Mouse (Mus musculus): ENCODE measurements at regions not wholly inside any gene's neighbourhood (a gene's known extent, or its start where the extent isn't known, plus 50 kb on each side); places are given as distances from the start of the nearest gene placed in this dataset.

GRCm38 (mm10) chr15:94219907-94220306 is 245.3 kb downstream of the Adamts20 start:
- no peak for TF ChIP-seq FLI1 (IDR thresholded peaks at IDR 0.05; ENCODE audit: low read length)
- TF ChIP-seq GATA1 (IDR thresholded peaks at IDR 0.05; ENCODE audit: borderline replicate concordance, low read length), result no peak
- H3K36me3 ChIP-seq (replicated peaks; ENCODE audit: low read length), result no peaks in the 10 kb centered on the region
- no peaks in the 10 kb centered on the region for H3K9me3 ChIP-seq
- H3K27me3 ChIP-seq (replicated peaks), result no peaks in the 10 kb centered on the region
- no peak overlapping the region for H3K4me3 ChIP-seq (replicated peaks)
- no peaks in the 10 kb centered on the region; the same call in 1 of the 2 replicates for H3K4me1 ChIP-seq

GRCm38 (mm10) chr15:94216703-94217102 is 248.5 kb downstream of the Adamts20 start:
- Histone ChIP-seq H3K4me3 (replicated peaks) (no peak overlapping the region), H3K27me3 (replicated peaks) (no peaks in the 10 kb centered on the region), H3K9me3 (no peaks in the 10 kb centered on the region), H3K36me3 (replicated peaks; ENCODE audit: low read length) (no peaks in the 10 kb centered on the region), H3K4me1 (peaks cover 9% of the 10 kb centered on the region)
- TF ChIP-seq GATA1 (IDR thresholded peaks at IDR 0.05; ENCODE audit: borderline replicate concordance, low read length), result no peak
- TF ChIP-seq FLI1 (IDR thresholded peaks at IDR 0.05; ENCODE audit: low read length), result no peak

- peak overlapping the region; percentile 6 for H3K4me3 ChIP-seq (replicated peaks)
- peaks cover 9% of the 10 kb centered on the region for H3K4me1 ChIP-seq
- H3K27me3 ChIP-seq (replicated peaks), result no peaks in the 10 kb centered on the region
- H3K9me3 ChIP-seq, result 0 out of 2 replicates have a peak, but pooled peaks cover 2% of the 10 kb centered on the region
- no peaks in the 10 kb centered on the region for H3K36me3 ChIP-seq (replicated peaks; ENCODE audit: low read length)
- TF ChIP-seq FLI1 (IDR thresholded peaks at IDR 0.05; ENCODE audit: low read length) (no peak), GATA1 (IDR thresholded peaks at IDR 0.05; ENCODE audit: borderline replicate concordance, low read length) (no peak)
Measured at GRCm38 (mm10) chr15:94214440-94214839, 250.8 kb downstream of the Adamts20 start.

- no peaks in the 10 kb centered on the region for H3K36me3 ChIP-seq (replicated peaks; ENCODE audit: low read length)
- no peak for TF ChIP-seq GATA1 (IDR thresholded peaks at IDR 0.05; ENCODE audit: borderline replicate concordance, low read length)
- no peak for TF ChIP-seq FLI1 (IDR thresholded peaks at IDR 0.05; ENCODE audit: low read length)
- no peak overlapping the region for H3K4me3 ChIP-seq (replicated peaks)
- peaks cover 9% of the 10 kb centered on the region for H3K4me1 ChIP-seq
- H3K27me3 ChIP-seq (replicated peaks), result no peaks in the 10 kb centered on the region
- H3K9me3 ChIP-seq, result 0 out of 2 replicates have a peak, but pooled peaks cover 2% of the 10 kb centered on the region
Measured at GRCm38 (mm10) chr15:94213393-94213792, 251.8 kb downstream of the Adamts20 start.

- Histone ChIP-seq H3K4me3 (replicated peaks) (no peak overlapping the region), H3K27me3 (replicated peaks) (no peaks in the 10 kb centered on the region), H3K4me1 (no peaks in the 10 kb centered on the region), H3K9me3 (peaks cover 8% of the 10 kb centered on the region; the same call in 1 of the 2 replicates), H3K36me3 (replicated peaks; ENCODE audit: low read length) (no peaks in the 10 kb centered on the region)
- TF ChIP-seq GATA1 (IDR thresholded peaks at IDR 0.05; ENCODE audit: borderline replicate concordance, low read length) (no peak), FLI1 (IDR thresholded peaks at IDR 0.05; ENCODE audit: low read length) (no peak)
Measured at GRCm38 (mm10) chr15:94208476-94208875, 256.7 kb downstream of the Adamts20 start.

- no peaks in the 10 kb centered on the region for H3K4me1 ChIP-seq
- TF ChIP-seq FLI1 (IDR thresholded peaks at IDR 0.05; ENCODE audit: low read length) (no peak), GATA1 (IDR thresholded peaks at IDR 0.05; ENCODE audit: borderline replicate concordance, low read length) (no peak)
- peaks cover 8% of the 10 kb centered on the region; the same call in 1 of the 2 replicates for H3K9me3 ChIP-seq
- H3K27me3 ChIP-seq (replicated peaks), result no peaks in the 10 kb centered on the region
- H3K4me3 ChIP-seq (replicated peaks), result no peak overlapping the region
- no peaks in the 10 kb centered on the region for H3K36me3 ChIP-seq (replicated peaks; ENCODE audit: low read length)
Measured at GRCm38 (mm10) chr15:94206454-94206853, 258.8 kb downstream of the Adamts20 start.

- Histone ChIP-seq H3K27me3 (replicated peaks) (no peaks in the 10 kb centered on the region), H3K9me3 (peaks cover 6% of the 10 kb centered on the region; the same call in 1 of the 2 replicates), H3K4me1 (no peaks in the 10 kb centered on the region), H3K36me3 (replicated peaks; ENCODE audit: low read length) (no peaks in the 10 kb centered on the region), H3K4me3 (replicated peaks) (no peak overlapping the region)
- TF ChIP-seq FLI1 (IDR thresholded peaks at IDR 0.05; ENCODE audit: low read length), result no peak
Measured at GRCm38 (mm10) chr15:94205309-94205893, 259.8 kb downstream of the Adamts20 start.

GRCm38 (mm10) chr15:94190081-94190488 is 275.1 kb downstream of the Adamts20 start:
- Histone ChIP-seq H3K9me3 (peaks cover 9% of the 10 kb centered on the region), H3K4me1 (no peaks in the 10 kb centered on the region), H3K36me3 (replicated peaks; ENCODE audit: low read length) (no peaks in the 10 kb centered on the region), H3K4me3 (replicated peaks) (no peak overlapping the region), H3K27me3 (replicated peaks) (no peaks in the 10 kb centered on the region)
- no peak for TF ChIP-seq GATA1 (IDR thresholded peaks at IDR 0.05; ENCODE audit: borderline replicate concordance, low read length)
- TF ChIP-seq FLI1 (IDR thresholded peaks at IDR 0.05; ENCODE audit: low read length), result no peak

- Histone ChIP-seq H3K9me3 (peaks cover 10% of the 10 kb centered on the region), H3K36me3 (replicated peaks; ENCODE audit: low read length) (no peaks in the 10 kb centered on the region), H3K4me1 (no peaks in the 10 kb centered on the region), H3K4me3 (replicated peaks) (no peak overlapping the region), H3K27me3 (replicated peaks) (no peaks in the 10 kb centered on the region)
- no peak for TF ChIP-seq GATA1 (IDR thresholded peaks at IDR 0.05; ENCODE audit: borderline replicate concordance, low read length)
- no peak for TF ChIP-seq FLI1 (IDR thresholded peaks at IDR 0.05; ENCODE audit: low read length)
Measured at GRCm38 (mm10) chr15:94187588-94187987, 277.6 kb downstream of the Adamts20 start.

- no peaks in the 10 kb centered on the region for H3K27me3 ChIP-seq (replicated peaks)
- no peaks in the 10 kb centered on the region for H3K36me3 ChIP-seq (replicated peaks; ENCODE audit: low read length)
- H3K9me3 ChIP-seq, result peaks cover 10% of the 10 kb centered on the region
- H3K4me3 ChIP-seq (replicated peaks), result no peak overlapping the region
- TF ChIP-seq GATA1 (IDR thresholded peaks at IDR 0.05; ENCODE audit: borderline replicate concordance, low read length) (no peak), FLI1 (IDR thresholded peaks at IDR 0.05; ENCODE audit: low read length) (no peak)
- no peaks in the 10 kb centered on the region for H3K4me1 ChIP-seq
Measured at GRCm38 (mm10) chr15:94183663-94184375, 281.4 kb downstream of the Adamts20 start.
